Mouse (Mus musculus): Measurements from ENCODE around the gene Krtap16-1. TPM values are rescaled to one million over a fixed set of nuclear protein-coding genes. Genes with fewer than 3 reads are reported as not detected.

Gene Krtap16-1
- polyA plus RNA-seq, 1 experiment, result not detected

- no peak overlapping the region for H3K4me3 ChIP-seq (ENCODE audit: insufficient read depth, low read depth, low read length)
- no peaks in the 10 kb centered on the region for H3K4me1 ChIP-seq (ENCODE audit: control insufficient read depth, insufficient read depth, insufficient read length, low read length)
- no peak overlapping the region for H3K27ac ChIP-seq (replicated peaks; ENCODE audit: low read depth, low read length)
Observed at GRCm38 (mm10) chr11:99988530-99988929, 2.1 kb upstream of the Krtap16-1 start.

GRCm38 (mm10) chr11:99985291-99986092 is 905 bp downstream of the Krtap16-1 start:
- Histone ChIP-seq H3K4me1 (ENCODE audit: control insufficient read depth, insufficient read depth, insufficient read length, low read length) (no peaks in the 10 kb centered on the region), H3K4me3 (ENCODE audit: insufficient read depth, low read depth, low read length) (no peak overlapping the region), H3K27ac (replicated peaks; ENCODE audit: low read depth, low read length) (no peak overlapping the region)

DNA sequence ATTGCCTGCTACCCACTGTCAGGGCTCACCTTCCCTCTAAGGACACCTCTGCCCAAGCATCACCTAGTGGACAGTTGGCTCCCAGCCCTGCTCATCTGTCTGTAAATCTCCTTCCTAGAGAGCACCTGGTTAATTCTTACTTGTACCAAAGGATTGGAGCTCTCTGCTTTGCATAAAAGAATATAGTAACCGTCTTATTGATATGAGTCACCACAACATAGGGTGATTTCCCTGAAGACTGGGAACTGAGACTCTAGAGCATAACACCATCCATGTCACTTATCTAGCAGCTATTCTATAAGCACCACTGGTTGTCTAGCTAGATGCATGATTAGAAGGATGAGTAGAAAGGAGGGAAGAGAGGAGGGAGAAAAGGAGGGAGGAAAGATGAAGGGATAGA is 3.0 kb downstream of the Krtap16-1 start:
- H3K4me3 ChIP-seq (ENCODE audit: insufficient read depth, low read depth, low read length), result no peak overlapping the region
- H3K4me1 ChIP-seq (ENCODE audit: control insufficient read depth, insufficient read depth, insufficient read length, low read length), result no peaks in the 10 kb centered on the region
- no peak overlapping the region for H3K27ac ChIP-seq (replicated peaks; ENCODE audit: low read depth, low read length)

GRCm38 (mm10) chr11:99982731-99983130 is 3.7 kb downstream of the Krtap16-1 start:
- Histone ChIP-seq H3K4me1 (ENCODE audit: control insufficient read depth, insufficient read depth, insufficient read length, low read length) (no peaks in the 10 kb centered on the region), H3K27ac (replicated peaks; ENCODE audit: low read depth, low read length) (no peak overlapping the region), H3K4me3 (ENCODE audit: insufficient read depth, low read depth, low read length) (no peak overlapping the region)

- Histone ChIP-seq H3K4me1 (ENCODE audit: control insufficient read depth, insufficient read depth, insufficient read length, low read length) (no peaks in the 10 kb centered on the region), H3K27ac (replicated peaks; ENCODE audit: low read depth, low read length) (no peak within 1 kb of the TSS), H3K4me3 (ENCODE audit: insufficient read depth, low read depth, low read length) (no peak within 1 kb of the TSS)
Observed at GRCm38 (mm10) chr11:99978953-99979352, 7.4 kb downstream of the Krtap16-1 start, which contains the start of gene Krtap29-1. TSS of gene Krtap29-1 (minus strand) at chr11:99979053.

GRCm38 (mm10) chr11:99965961-99966360 is 20.4 kb downstream of the Krtap16-1 start:
- no peak overlapping the region for H3K4me3 ChIP-seq (ENCODE audit: insufficient read depth, low read depth, low read length)
- H3K4me1 ChIP-seq (ENCODE audit: control insufficient read depth, insufficient read depth, insufficient read length, low read length), result no peaks in the 10 kb centered on the region
- no peak overlapping the region for H3K27ac ChIP-seq (replicated peaks; ENCODE audit: low read depth, low read length)

DNA sequence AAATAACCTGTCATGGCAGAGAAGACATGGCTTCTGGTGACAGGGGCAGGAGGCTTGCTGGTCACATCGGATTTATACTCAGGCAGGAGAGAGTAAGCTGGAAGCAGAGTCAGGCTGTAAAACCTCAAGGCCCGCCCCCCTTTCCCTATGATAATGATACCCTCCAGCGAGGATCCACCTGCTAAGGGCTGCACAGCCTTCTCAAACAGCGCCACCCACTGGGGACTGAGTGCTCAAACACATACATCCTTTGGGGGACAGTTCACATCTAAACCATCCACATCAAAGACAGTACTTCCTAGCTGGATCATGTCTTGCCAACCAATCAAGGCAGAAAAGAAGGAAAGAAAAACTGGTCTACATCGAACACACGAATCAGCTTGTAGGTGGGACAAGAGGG is 22.2 kb downstream of the Krtap16-1 start:
- Histone ChIP-seq H3K4me3 (ENCODE audit: insufficient read depth, low read depth, low read length) (no peak overlapping the region), H3K27ac (replicated peaks; ENCODE audit: low read depth, low read length) (no peak overlapping the region), H3K4me1 (ENCODE audit: control insufficient read depth, insufficient read depth, insufficient read length, low read length) (no peaks in the 10 kb centered on the region)

GRCm38 (mm10) chr11:99948175-99948574 is 38.2 kb downstream of the Krtap16-1 start, which contains the start of gene Krtap9-5:
TSS of gene Krtap9-5 (plus strand) at chr11:99948475.
- no peaks in the 10 kb centered on the region for H3K4me1 ChIP-seq (ENCODE audit: control insufficient read depth, insufficient read depth, insufficient read length, low read length)

DNA sequence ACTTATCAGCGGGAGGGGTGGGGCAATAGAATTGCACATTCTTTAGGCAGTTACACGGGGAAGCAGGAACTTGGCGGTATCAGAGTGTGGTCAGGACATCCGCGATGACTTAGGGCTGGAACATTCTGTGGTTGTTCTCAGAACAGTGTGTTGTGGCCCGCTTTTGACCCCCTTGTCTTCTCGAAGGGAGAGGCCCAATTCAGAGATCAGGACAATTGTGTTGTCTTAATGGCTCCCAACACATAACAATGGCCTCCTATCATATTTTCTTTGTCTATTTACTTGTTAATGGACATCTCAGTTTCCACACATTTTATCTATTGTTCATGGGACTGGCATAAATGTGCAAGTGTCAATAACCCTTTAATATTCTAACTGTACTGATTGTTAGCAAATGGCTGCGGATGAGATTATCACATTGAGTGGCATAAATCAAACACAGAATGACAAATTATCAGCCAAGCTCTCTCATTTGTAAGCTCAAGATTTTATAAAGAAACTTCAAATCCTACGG is 48.6 kb downstream of the Krtap16-1 start:
- no peaks in the 10 kb centered on the region for H3K4me1 ChIP-seq (ENCODE audit: control insufficient read depth, insufficient read depth, insufficient read length, low read length)
- H3K27ac ChIP-seq (replicated peaks; ENCODE audit: low read depth, low read length), result no peak overlapping the region

More at GRCm38 (mm10) chr11:99948175-99948574, 38.2 kb downstream of the Krtap16-1 start, which contains the start of gene Krtap9-5:
- Histone ChIP-seq H3K27ac (replicated peaks; ENCODE audit: low read depth, low read length) (no peak within 1 kb of the TSS), H3K4me3 (ENCODE audit: insufficient read depth, low read depth, low read length) (no peak within 1 kb of the TSS)

GRCm38 (mm10) chr11:99935991-99936390 is 50.4 kb downstream of the Krtap16-1 start, which contains the start of gene Krtap31-2:
TSS of gene Krtap31-2 (plus strand) at chr11:99936291.
- no peaks in the 10 kb centered on the region for H3K4me1 ChIP-seq (ENCODE audit: control insufficient read depth, insufficient read depth, insufficient read length, low read length)
- no peak within 1 kb of the TSS for H3K27ac ChIP-seq (replicated peaks; ENCODE audit: low read depth, low read length)
- H3K4me3 ChIP-seq (ENCODE audit: insufficient read depth, low read depth, low read length), result no peak within 1 kb of the TSS

More for the DNA sequence above, 48.6 kb downstream of the Krtap16-1 start:
- no peak overlapping the region for H3K4me3 ChIP-seq (ENCODE audit: insufficient read depth, low read depth, low read length)

Other genes with a start within 250 kb of the Krtap16-1 start
- gene Gm11595, start 213.7 kb downstream of the Krtap16-1 start, polyA plus RNA-seq (2012; ENCODE audit: insufficient read depth, insufficient read length, missing spikeins), result not detected in 2 replicates
- not detected in 2 replicates for gene Krtap4-8, start 205.9 kb downstream of the Krtap16-1 start, polyA plus RNA-seq (2012; ENCODE audit: insufficient read depth, insufficient read length, missing spikeins)
- gene Krtap4-9, start 201.4 kb downstream of the Krtap16-1 start, polyA plus RNA-seq (2012; ENCODE audit: insufficient read depth, insufficient read length, missing spikeins), result not detected in 2 replicates
- gene Gm11596, start 193.1 kb downstream of the Krtap16-1 start, polyA plus RNA-seq (2012; ENCODE audit: insufficient read depth, insufficient read length, missing spikeins), result not detected in 2 replicates
- not detected in 2 replicates for gene Gm11569, start 187.7 kb downstream of the Krtap16-1 start, polyA plus RNA-seq (2012; ENCODE audit: insufficient read depth, insufficient read length, missing spikeins)
- not detected in 2 replicates for gene Gm11554, start 182.2 kb downstream of the Krtap16-1 start, polyA plus RNA-seq (2012; ENCODE audit: insufficient read depth, insufficient read length, missing spikeins)
- gene Krtap4-13, start 176.7 kb downstream of the Krtap16-1 start, polyA plus RNA-seq (2012; ENCODE audit: insufficient read depth, insufficient read length, missing spikeins), result not detected in 2 replicates
- not detected in 2 replicates for gene Gm11564, start 170.9 kb downstream of the Krtap16-1 start, polyA plus RNA-seq (2012; ENCODE audit: insufficient read depth, insufficient read length, missing spikeins)
- gene 2300003K06Rik, start 148.5 kb downstream of the Krtap16-1 start, polyA plus RNA-seq (2012; ENCODE audit: insufficient read depth, insufficient read length, missing spikeins), result not detected in 2 replicates
- gene Krtap4-16, start 135.0 kb downstream of the Krtap16-1 start, polyA plus RNA-seq (2012; ENCODE audit: insufficient read depth, insufficient read length, missing spikeins), result not detected in 2 replicates
- not detected in 2 replicates for gene Gm11568, start 128.7 kb downstream of the Krtap16-1 start, polyA plus RNA-seq (2012; ENCODE audit: insufficient read depth, insufficient read length, missing spikeins)
- gene Gm11559, start 122.1 kb downstream of the Krtap16-1 start, polyA plus RNA-seq (2012; ENCODE audit: insufficient read depth, insufficient read length, missing spikeins), result not detected in 2 replicates
- gene Krtap9-1, start 113.2 kb downstream of the Krtap16-1 start, polyA plus RNA-seq (2012; ENCODE audit: insufficient read depth, insufficient read length, missing spikeins), result not detected in 2 replicates
- gene Gm11567, start 107.4 kb downstream of the Krtap16-1 start, polyA plus RNA-seq (2012; ENCODE audit: insufficient read depth, insufficient read length, missing spikeins), result not detected in 2 replicates
- gene Krtap31-1, start 78.7 kb downstream of the Krtap16-1 start, polyA plus RNA-seq (2012; ENCODE audit: insufficient read depth, insufficient read length, missing spikeins), result not detected in 2 replicates
- not detected in 2 replicates for gene Gm11565, start 71.8 kb downstream of the Krtap16-1 start, polyA plus RNA-seq (2012; ENCODE audit: insufficient read depth, insufficient read length, missing spikeins)
- not detected in 2 replicates for gene Krtap31-2, start 50.3 kb downstream of the Krtap16-1 start, polyA plus RNA-seq (2012; ENCODE audit: insufficient read depth, insufficient read length, missing spikeins)
- gene Krtap9-5, start 38.1 kb downstream of the Krtap16-1 start, polyA plus RNA-seq (2012; ENCODE audit: insufficient read depth, insufficient read length, missing spikeins), result not detected in 2 replicates
- not detected in 2 replicates for gene Krtap29-1, start 7.5 kb downstream of the Krtap16-1 start, polyA plus RNA-seq (2012; ENCODE audit: insufficient read depth, insufficient read length, missing spikeins)
- not detected in 2 replicates for gene Krtap17-1, start 7.4 kb upstream of the Krtap16-1 start, polyA plus RNA-seq (2012; ENCODE audit: insufficient read depth, insufficient read length, missing spikeins)
- not detected in 2 replicates for gene Krt33a, start 29.6 kb upstream of the Krtap16-1 start, polyA plus RNA-seq (2012; ENCODE audit: insufficient read depth, insufficient read length, missing spikeins)
- not detected in 2 replicates for gene Krt33b, start 43.3 kb upstream of the Krtap16-1 start, polyA plus RNA-seq (2012; ENCODE audit: insufficient read depth, insufficient read length, missing spikeins)
- not detected in 2 replicates for gene Krt34, start 55.0 kb upstream of the Krtap16-1 start, polyA plus RNA-seq (2012; ENCODE audit: insufficient read depth, insufficient read length, missing spikeins)
- gene Krt31, start 64.0 kb upstream of the Krtap16-1 start, polyA plus RNA-seq (2012; ENCODE audit: insufficient read depth, insufficient read length, missing spikeins), result not detected in 2 replicates
- not detected in 2 replicates for gene Krt32, start 101.6 kb upstream of the Krtap16-1 start, polyA plus RNA-seq (2012; ENCODE audit: insufficient read depth, insufficient read length, missing spikeins)
- not detected in 2 replicates for gene Krt35, start 109.6 kb upstream of the Krtap16-1 start, polyA plus RNA-seq (2012; ENCODE audit: insufficient read depth, insufficient read length, missing spikeins)
- 1.4 TPM in 2 replicates for gene Krt36, start 119.0 kb upstream of the Krtap16-1 start, polyA plus RNA-seq (2012; ENCODE audit: insufficient read depth, insufficient read length, missing spikeins)
- not detected in 2 replicates for gene Krt13, start 135.0 kb upstream of the Krtap16-1 start, polyA plus RNA-seq (2012; ENCODE audit: insufficient read depth, insufficient read length, missing spikeins)
- 0.67 and 2.4 TPM in 2 replicates for gene Krt15, start 149.3 kb upstream of the Krtap16-1 start, polyA plus RNA-seq (2012; ENCODE audit: insufficient read depth, insufficient read length, missing spikeins)
- 0.87 TPM in 1 of 2 replicates, not detected in the other for gene Krt19, start 162.1 kb upstream of the Krtap16-1 start, polyA plus RNA-seq (2012; ENCODE audit: insufficient read depth, insufficient read length, missing spikeins)
- not detected in 2 replicates for gene Krt9, start 206.6 kb upstream of the Krtap16-1 start, polyA plus RNA-seq (2012; ENCODE audit: insufficient read depth, insufficient read length, missing spikeins)
- 0.67 TPM in 1 of 2 replicates, not detected in the other for gene Krt14, start 221.0 kb upstream of the Krtap16-1 start, polyA plus RNA-seq (2012; ENCODE audit: insufficient read depth, insufficient read length, missing spikeins)